In the genomic region with DNA sequence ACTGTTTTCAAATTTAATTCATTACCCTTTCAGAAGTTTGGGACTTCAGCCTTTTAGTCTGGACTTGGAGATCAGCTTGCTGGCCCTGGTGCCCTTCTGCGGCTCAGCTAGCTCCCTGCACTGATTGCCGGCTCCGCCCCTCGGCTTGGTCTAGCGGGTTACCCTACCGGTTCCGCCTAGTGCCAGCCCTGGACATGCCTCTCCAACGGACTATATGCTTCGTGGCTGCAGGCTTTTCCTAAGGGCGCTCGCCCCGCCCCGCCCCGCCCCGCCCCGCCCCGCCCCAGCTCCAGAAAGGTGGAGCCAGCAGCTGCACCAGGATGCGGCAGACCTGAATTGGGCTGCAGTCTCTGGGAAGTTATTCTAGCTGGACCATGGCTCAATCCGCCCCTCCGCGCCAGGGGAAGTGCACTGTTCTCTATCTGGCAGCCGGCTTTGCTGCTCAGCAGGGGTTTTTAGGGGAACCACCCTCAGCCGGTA, we compare ENCODE assay signal across 7 mouse cellular contexts. TPM values are rescaled to one million over a fixed set of nuclear protein-coding genes. Genes with fewer than 3 reads are reported as not detected.
DNase-seq lines count a peak whose midpoint lies in the region; ATAC-seq lines count a peak whose summit lies in the region.

No protein-coding gene starts in this region.

- H3K4me1 ChIP-seq in hindbrain, embryonic 15.5 days (replicated peaks) = peaks cover 8% of the 10 kb centered on the region; the same call in 1 of the 2 replicates

- peak; percentile 95 for DNase-seq in adrenal gland, adult 2 months
- DNase-seq in cerebellum, postnatal 36 days = peak; percentile 79 to 87
- DNase-seq in gastrocnemius, adult 18-20 months (ENCODE audit: low spot score) = peak; percentile 84
- peak; percentile 49 to 54 for DNase-seq in left cerebral cortex, postnatal 36 days (ENCODE audit: low spot score in 2 of 2)
- peak; percentile 37 to 45 for DNase-seq in right cerebral cortex, postnatal 36 days (ENCODE audit: low spot score in 2 of 2)

- WGBS in hindbrain, embryonic 15.5 days = under 1% methylated on average over 23 of the region's 23 CpGs

- intact Hi-C loops in left cerebral cortex, postnatal 36 days (cut with DNase I) = no loop called here

- no peak for ATAC-seq in hindbrain, embryonic 15.5 days (ENCODE audit: low FRiP score, low read depth)
- peak; percentile 68 for ATAC-seq in megakaryocyte-erythroid progenitor cell, adult 5-6 weeks (replicated peaks; ENCODE audit: low FRiP score, low TSS enrichment, poor library complexity, severe bottlenecking)

- H3K4me3 ChIP-seq in hindbrain, embryonic 15.5 days = peak overlapping the region; percentile 36

- H3K9me3 ChIP-seq in hindbrain, embryonic 15.5 days = no peaks in the 10 kb centered on the region

- peak overlapping the region; percentile 76 for H3K4me2 ChIP-seq in hindbrain, embryonic 15.5 days

- no peaks in the 10 kb centered on the region for H3K27me3 ChIP-seq in hindbrain, embryonic 15.5 days

- peak overlapping the region; percentile 58 for H3K27ac ChIP-seq in hindbrain, embryonic 15.5 days (replicated peaks)

- no peaks in the 10 kb centered on the region for H3K36me3 ChIP-seq in hindbrain, embryonic 15.5 days

- H3K9ac ChIP-seq in hindbrain, embryonic 15.5 days = peak overlapping the region; percentile 28

RNA-seq across cellular contexts. Expression of gene Tufm, which starts 4.7 kb away (rescaled TPM):
- total RNA-seq in adrenal gland, adult 2 months (2021) = 100 to 1,000 TPM; 217 to 239 TPM
- 236 and 278 TPM in 2 replicates for polyA plus RNA-seq in adrenal gland, adult 2 months (2012; rRNA removed)
- total RNA-seq in gastrocnemius, adult 18-20 months (2021) = 100 to 1,000 TPM; 118 to 124 TPM
- 126 and 130 TPM in 2 replicates for polyA plus RNA-seq in hindbrain, embryonic 15.5 days (2015; fragmentation: Nextera tagmentation; extraction: Ambion mirVana)
- 10 to 100 TPM; 77.2 to 81.6 TPM for total RNA-seq in left cerebral cortex, postnatal 36 days (2021)
- 128 and 168 TPM in 2 replicates for total RNA-seq in megakaryocyte-erythroid progenitor cell, adult 5-6 weeks (2014; fragmentation: Nextera tagmentation)
- total RNA-seq in megakaryocyte-erythroid progenitor cell, adult 5-6 weeks (2017) = 92.9 and 141 TPM in 2 replicates

RNA-seq across cellular contexts. Expression of gene Sh2b1, which starts 7.2 kb away (rescaled TPM):
- total RNA-seq in adrenal gland, adult 2 months (2021) = 10 to 100 TPM; 54.4 to 61.2 TPM
- polyA plus RNA-seq in adrenal gland, adult 2 months (2012; rRNA removed) = 90.7 and 93.9 TPM in 2 replicates
- total RNA-seq in gastrocnemius, adult 18-20 months (2021) = 10 to 100 TPM; 49.2 to 51.0 TPM
- 70.9 and 77.1 TPM in 2 replicates for polyA plus RNA-seq in hindbrain, embryonic 15.5 days (2015; fragmentation: Nextera tagmentation; extraction: Ambion mirVana)
- total RNA-seq in left cerebral cortex, postnatal 36 days (2021) = 10 to 100 TPM; 68.5 to 73.5 TPM
- total RNA-seq in megakaryocyte-erythroid progenitor cell, adult 5-6 weeks (2014; fragmentation: Nextera tagmentation) = 24.8 and 49.2 TPM in 2 replicates
- total RNA-seq in megakaryocyte-erythroid progenitor cell, adult 5-6 weeks (2017) = 11.7 and 11.9 TPM in 2 replicates

RNA-seq across cellular contexts. Expression of gene Atp2a1, which starts 19.5 kb away (rescaled TPM):
- total RNA-seq in adrenal gland, adult 2 months (2021) = not detected
- polyA plus RNA-seq in adrenal gland, adult 2 months (2012; rRNA removed) = not detected in 2 replicates
- over 10,000 TPM; 23,271 to 27,147 TPM for total RNA-seq in gastrocnemius, adult 18-20 months (2021)
- polyA plus RNA-seq in hindbrain, embryonic 15.5 days (2015; fragmentation: Nextera tagmentation; extraction: Ambion mirVana) = 0.55 and 0.71 TPM in 2 replicates
- under 1 TPM in 1 of 2 experiments, not detected in 1; 0.54 TPM for total RNA-seq in left cerebral cortex, postnatal 36 days (2021)
- 2.3 TPM in 1 of 2 replicates, not detected in the other for total RNA-seq in megakaryocyte-erythroid progenitor cell, adult 5-6 weeks (2014; fragmentation: Nextera tagmentation)
- 0.15 and 0.61 TPM in 2 replicates for total RNA-seq in megakaryocyte-erythroid progenitor cell, adult 5-6 weeks (2017)

RNA-seq across cellular contexts. Expression of gene Atxn2l, which starts 20.8 kb away (rescaled TPM):
- 100 to 1,000 TPM in 1 of 2 experiments, 10 to 100 TPM in 1; 83.7 to 108 TPM for total RNA-seq in adrenal gland, adult 2 months (2021)
- 454 and 474 TPM in 2 replicates for polyA plus RNA-seq in adrenal gland, adult 2 months (2012; rRNA removed)
- total RNA-seq in gastrocnemius, adult 18-20 months (2021) = 10 to 100 TPM; 28.4 to 33.1 TPM
- 68.6 and 75.7 TPM in 2 replicates for polyA plus RNA-seq in hindbrain, embryonic 15.5 days (2015; fragmentation: Nextera tagmentation; extraction: Ambion mirVana)
- total RNA-seq in left cerebral cortex, postnatal 36 days (2021) = 100 to 1,000 TPM; 102 to 144 TPM
- total RNA-seq in megakaryocyte-erythroid progenitor cell, adult 5-6 weeks (2014; fragmentation: Nextera tagmentation) = 162 and 199 TPM in 2 replicates
- total RNA-seq in megakaryocyte-erythroid progenitor cell, adult 5-6 weeks (2017) = 28.4 and 42.7 TPM in 2 replicates

RNA-seq across cellular contexts. Expression of gene Rabep2, which starts 53.9 kb away (rescaled TPM):
- 10 to 100 TPM; 39.5 to 73.6 TPM for total RNA-seq in adrenal gland, adult 2 months (2021)
- polyA plus RNA-seq in adrenal gland, adult 2 months (2012; rRNA removed) = 55.5 and 69.8 TPM in 2 replicates
- 10 to 100 TPM; 10.6 to 13.1 TPM for total RNA-seq in gastrocnemius, adult 18-20 months (2021)
- polyA plus RNA-seq in hindbrain, embryonic 15.5 days (2015; fragmentation: Nextera tagmentation; extraction: Ambion mirVana) = 22.8 and 24.2 TPM in 2 replicates
- 10 to 100 TPM; 11.0 to 11.6 TPM for total RNA-seq in left cerebral cortex, postnatal 36 days (2021)
- total RNA-seq in megakaryocyte-erythroid progenitor cell, adult 5-6 weeks (2014; fragmentation: Nextera tagmentation) = 10.2 and 13.9 TPM in 2 replicates
- 11.5 and 14.0 TPM in 2 replicates for total RNA-seq in megakaryocyte-erythroid progenitor cell, adult 5-6 weeks (2017)

Comparison
In these comparisons a context has a peak if more than half of its experiments do, and no peak if none do; other contexts are left out.
1. DNase-seq: peak in every context shown above with its lines; median percentile 95 in adrenal gland, adult 2 months; 84 in gastrocnemius, adult 18-20 months; 83 in cerebellum, postnatal 36 days; 52 in left cerebral cortex, postnatal 36 days; 41 in right cerebral cortex, postnatal 36 days.
2. RNA of gene Atp2a1, which starts 19.5 kb away (total RNA-seq): 23,271 to 27,147 TPM in gastrocnemius, adult 18-20 months; 0.15 to 2.3 TPM in megakaryocyte-erythroid progenitor cell, adult 5-6 weeks, 0.54 TPM in left cerebral cortex, postnatal 36 days and not detected in adrenal gland, adult 2 months; every median in the first group is over 1,000 times any median in the second.